Mouse (Mus musculus): Measurements from ENCODE around the gene Exoc7. TPM values are rescaled to one million over a fixed set of nuclear protein-coding genes. Genes with fewer than 3 reads are reported as not detected.

The Exoc7 gene
- total and polyA plus RNA-seq, 3 experiments: 45.4 to 526 (median 49.0) TPM

DNA sequence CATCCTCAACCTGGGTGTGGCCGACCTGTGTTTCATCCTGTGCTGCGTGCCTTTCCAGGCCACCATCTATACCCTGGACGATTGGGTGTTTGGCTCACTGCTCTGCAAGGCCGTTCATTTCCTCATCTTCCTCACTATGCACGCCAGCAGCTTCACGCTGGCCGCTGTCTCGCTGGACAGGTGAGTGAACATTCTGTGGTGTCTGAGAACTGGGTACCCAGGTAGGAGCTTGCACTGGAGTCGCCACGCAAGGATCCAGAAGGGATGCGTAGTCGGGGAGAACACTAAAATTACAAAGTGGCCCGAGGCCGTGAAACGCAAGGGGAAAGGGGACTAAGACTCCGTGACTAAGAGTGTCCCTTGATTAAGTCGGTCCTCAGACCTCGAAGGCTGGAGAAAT lies 25.4 kb downstream of the Exoc7 start:
- H3K9me3 ChIP-seq (replicated peaks; ENCODE audit: insufficient read depth, low read length): no peaks in the 10 kb centered on the region
- no peak for DNase-seq (ENCODE audit: low read depth, low spot score)
- H3K27ac ChIP-seq (ENCODE audit: control insufficient read depth, low read depth, low read length): no peak overlapping the region
- no peak overlapping the region for H3K4me3 ChIP-seq (ENCODE audit: control insufficient read depth in 1 of 2, insufficient read depth in 1 of 2, low read depth in 2 of 2, low read length in 2 of 2)
- H3K36me3 ChIP-seq (ENCODE audit: control insufficient read depth in 1 of 2, insufficient read depth in 2 of 2, low read length in 2 of 2): no peaks in the 10 kb centered on the region
- no peaks in the 10 kb centered on the region for H3K27me3 ChIP-seq (ENCODE audit: control insufficient read depth in 1 of 2, insufficient read depth in 2 of 2, low read length in 2 of 2)
- no peaks in the 10 kb centered on the region for H3K79me2 ChIP-seq (ENCODE audit: control insufficient read depth, insufficient read depth, low read length, poor library complexity)
- H3K9ac ChIP-seq (ENCODE audit: control insufficient read depth, low read depth, low read length, poor library complexity, severe bottlenecking): no peak overlapping the region
- TF ChIP-seq MAZ (IDR thresholded peaks at IDR 0.05; ENCODE audit: low read depth, low read length) (no peak), CHD2 (IDR thresholded peaks at IDR 0.05; ENCODE audit: low read length) (no peak), MEF2A (IDR thresholded peaks at IDR 0.05; ENCODE audit: extremely low read depth, insufficient replicate concordance, low read depth, low read length, poor library complexity, severe bottlenecking) (no peak), TCF12 (IDR thresholded peaks at IDR 0.05; ENCODE audit: low read depth, low read length) (no peak), E2F4 (IDR thresholded peaks at IDR 0.05; ENCODE audit: borderline replicate concordance, low read depth, low read length) (no peak), CHD1 (IDR thresholded peaks at IDR 0.05; ENCODE audit: low read depth, low read length) (no peak), GATA1 (IDR thresholded peaks at IDR 0.05; ENCODE audit: low read depth, low read length) (no peak), MYB (IDR thresholded peaks at IDR 0.05; ENCODE audit: low read depth, low read length) (no peak), ELF1 (IDR thresholded peaks at IDR 0.05; ENCODE audit: low read depth, low read length) (no peak), NELFE (IDR thresholded peaks at IDR 0.05; ENCODE audit: low read depth, low read length) (no peak), HCFC1 (IDR thresholded peaks at IDR 0.05; ENCODE audit: low read depth, low read length) (no peak), ZNF384 (IDR thresholded peaks at IDR 0.05; ENCODE audit: low read depth, low read length) (no peak), GABPA (IDR thresholded peaks at IDR 0.05; ENCODE audit: low read depth, low read length) (no peak), UBTF (IDR thresholded peaks at IDR 0.05; ENCODE audit: borderline replicate concordance, insufficient read depth, low read depth, low read length) (no peak), NRF1 (IDR thresholded peaks at IDR 0.05; ENCODE audit: insufficient read depth, low read depth, low read length, poor library complexity, severe bottlenecking) (no peak), SIN3A (IDR thresholded peaks at IDR 0.05; ENCODE audit: low read length) (no peak), KAT2A (conservative IDR thresholded peaks at IDR 0.05; ENCODE audit: low read depth, low read length) (no peak)
- no peaks in the 10 kb centered on the region for H3K4me1 ChIP-seq (ENCODE audit: control insufficient read depth in 1 of 2, insufficient read depth in 2 of 2, low read length in 2 of 2)

DNA sequence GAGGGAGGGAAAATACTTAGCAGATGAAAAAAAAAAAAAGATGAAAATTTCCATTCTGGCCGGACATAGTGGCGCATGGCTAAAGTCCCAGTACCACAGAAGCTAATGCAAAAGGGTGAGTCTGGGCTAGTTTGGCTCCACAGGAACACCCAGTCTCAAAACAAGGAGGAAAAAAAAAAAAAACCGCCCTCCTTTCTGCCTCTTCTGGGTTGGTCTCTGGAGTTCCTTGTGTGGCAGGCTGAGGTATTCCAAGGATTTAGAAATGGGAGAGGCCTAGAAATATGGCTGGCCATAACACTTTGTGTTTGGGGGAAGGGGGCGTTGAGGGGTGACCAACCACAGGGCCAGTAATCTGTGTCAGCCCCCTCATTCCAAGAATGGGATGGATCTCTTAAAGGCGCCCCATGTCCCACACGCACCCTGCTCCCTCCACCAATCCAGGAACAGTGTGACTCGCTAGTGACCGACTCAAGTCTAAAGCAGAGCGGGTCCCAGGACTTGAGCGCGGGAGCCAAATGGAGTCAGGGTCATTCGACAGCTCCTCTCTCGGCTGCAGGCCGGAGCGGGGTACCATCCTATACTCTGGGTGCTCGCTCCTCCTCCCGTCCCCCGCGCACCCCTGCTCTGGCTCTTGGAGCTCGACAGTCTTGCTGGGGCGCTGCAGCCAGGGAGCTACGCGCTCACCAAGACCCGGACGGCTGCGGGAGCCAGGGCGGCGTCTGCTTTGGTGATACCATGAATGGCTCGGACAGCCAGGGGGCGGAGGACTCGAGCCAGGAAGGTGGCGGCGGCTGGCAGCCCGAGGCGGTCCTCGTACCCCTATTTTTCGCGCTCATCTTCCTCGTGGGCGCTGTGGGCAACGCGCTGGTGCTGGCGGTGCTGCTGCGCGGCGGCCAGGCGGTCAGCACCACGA lies 26.0 kb downstream of the Exoc7 start, which contains the start of gene Galr2:
TSS of gene Galr2 (plus strand) at position 189 of the 913 bp plus-strand sequence.
- TF ChIP-seq SMC3 (IDR thresholded peaks at IDR 0.05; ENCODE audit: low read depth, low read length) (no peak), NRF1 (IDR thresholded peaks at IDR 0.05; ENCODE audit: insufficient read depth, low read depth, low read length, poor library complexity, severe bottlenecking) (no peak), E2F4 (IDR thresholded peaks at IDR 0.05; ENCODE audit: borderline replicate concordance, low read depth, low read length) (no peak)
- Histone ChIP-seq H3K9ac (ENCODE audit: control insufficient read depth, low read depth, low read length, poor library complexity, severe bottlenecking) (no peak within 1 kb of the TSS), H3K36me3 (ENCODE audit: control insufficient read depth in 1 of 2, insufficient read depth in 2 of 2, low read length in 2 of 2) (no peaks in the 10 kb centered on the region), H3K27me3 (ENCODE audit: control insufficient read depth in 1 of 2, insufficient read depth in 2 of 2, low read length in 2 of 2) (no peaks in the 10 kb centered on the region), H3K9me3 (replicated peaks; ENCODE audit: insufficient read depth, low read length) (no peaks in the 10 kb centered on the region), H3K27ac (ENCODE audit: control insufficient read depth, low read depth, low read length) (no peak within 1 kb of the TSS), H3K4me3 (ENCODE audit: control insufficient read depth in 1 of 2, insufficient read depth in 1 of 2, low read depth in 2 of 2, low read length in 2 of 2) (no peak within 1 kb of the TSS), H3K4me1 (ENCODE audit: control insufficient read depth in 1 of 2, insufficient read depth in 2 of 2, low read length in 2 of 2) (no peaks in the 10 kb centered on the region), H3K79me2 (ENCODE audit: control insufficient read depth, insufficient read depth, low read length, poor library complexity) (no peaks in the 10 kb centered on the region)
- no peak for DNase-seq (ENCODE audit: low read depth, low spot score)
